Mouse (Mus musculus) liver, adult 2 months (tissue): ENCODE measurements around the gene Tcf20. TPM values are rescaled to one million over a fixed set of nuclear protein-coding genes. Genes with fewer than 3 reads are reported as not detected.

ENCODE experiments used
- DNase-seq: peaks from one replicate; pipeline ENCODE4 v3.0.0-alpha.2; 2011; ENCODE audit warnings: low read depth, low spot score; ENCODE audit errors: extremely low read depth
- H3K27ac ChIP-seq: fragments of 200-500 bp; replicated peaks from 2 replicates; pipeline ENCODE4 v1.5.1; 2012; ENCODE audit warnings: low read depth, mild to moderate bottlenecking, control low read depth, inconsistent platforms, low read length; ENCODE audit not compliant: insufficient read depth
- H3K27me3 ChIP-seq: fragments of 200-500 bp; 2 replicates; pipeline ENCODE4 v1.6.1; 2012; ENCODE audit warnings: mild to moderate bottlenecking, moderate library complexity, low read length, inconsistent platforms; ENCODE audit not compliant: control insufficient read depth, insufficient read depth
- H3K36me3 ChIP-seq: fragments of 200-500 bp; 2 replicates; pipeline ENCODE4 v1.6.1; 2012; ENCODE audit warnings: low read length, inconsistent platforms; ENCODE audit not compliant: control insufficient read depth, insufficient read depth
- H3K4me1 ChIP-seq: fragments of 200-500 bp; 2 replicates; pipeline ENCODE4 v1.6.1; 2011; ENCODE audit warnings: low read length; ENCODE audit not compliant: control insufficient read depth, insufficient read depth
- H3K4me3 ChIP-seq: fragments of 200-500 bp; 2 replicates; pipeline ENCODE4 v1.5.1; 2011; ENCODE audit warnings: low read depth, mild to moderate bottlenecking, control low read depth, low read length, moderate library complexity; ENCODE audit not compliant: insufficient read depth
- H3K79me2 ChIP-seq: fragments of 200-500 bp; 2 replicates; pipeline ENCODE4 v1.6.1; 2012; ENCODE audit warnings: inconsistent platforms, mild to moderate bottlenecking, low read length, moderate library complexity; ENCODE audit not compliant: control insufficient read depth, insufficient read depth
- H3K9ac ChIP-seq: fragments of 200-500 bp; 2 replicates; pipeline ENCODE4 v1.6.1; 2012; ENCODE audit warnings: low read depth, mild to moderate bottlenecking, control low read depth, inconsistent platforms, low read length
- CTCF ChIP-seq: fragments of 200-500 bp; IDR thresholded peaks from 2 replicates; pipeline ENCODE4 v1.5.1; 2011; ENCODE audit warnings: low read depth, low read length, control low read depth
- POLR2A ChIP-seq: fragments of 200-500 bp; IDR thresholded peaks from 2 replicates; pipeline ENCODE4 v1.6.1; 2011; ENCODE audit warnings: low read length, control low read depth; ENCODE audit not compliant: insufficient read depth; ENCODE audit errors: extremely low read depth
- WGBS: fragments of 180-500 bp; shearing (Covaris S2); methylation state at CpG from one replicate; pipeline ENCODE4 v1.1.7; 2018; 5-methylcytosine and 5-hydroxymethylcytosine counted together
- polyA plus RNA-seq: library from polyadenylated mRNA; depleted of rRNA; stranded (reverse); fragments of >200 nt; gene quantifications from 2 replicates; pipeline ENCODE4 v1.2.3, GENCODE M21; 2012
- total RNA-seq: library from RNA; depleted of rRNA; stranded (reverse); fragments of >200 nt; gene quantifications from 2 replicates; pipeline ENCODE4 v1.2.3, GENCODE M21; 2014

Gene Tcf20
- total and polyA plus RNA-seq, 2 experiments, result 8.7 to 22.6 TPM

- TF ChIP-seq CTCF (no peak), POLR2A (no peak)
- Histone ChIP-seq H3K9ac (no peak overlapping the region), H3K4me1 (no peaks in the 10 kb centered on the region), H3K27me3 (peaks cover 4% of the 10 kb centered on the region; the same call in 1 of the 2 replicates), H3K36me3 (no peaks in the 10 kb centered on the region), H3K79me2 (no peaks in the 10 kb centered on the region), H3K27ac (no peak overlapping the region), H3K4me3 (no peak overlapping the region)
- no peak for DNase-seq
- WGBS, result 16% methylated on average over 9 of the region's 11 CpGs
These were observed 62.8 kb downstream of the Tcf20 start for GRCm38 (mm10) chr15:82924679-82925425.

- H3K9ac ChIP-seq, result no peak overlapping the region
- H3K4me3 ChIP-seq, result no peak overlapping the region
- H3K27me3 ChIP-seq, result peaks cover 4% of the 10 kb centered on the region; the same call in 1 of the 2 replicates
- no peaks in the 10 kb centered on the region for H3K4me1 ChIP-seq
- TF ChIP-seq CTCF (no peak), POLR2A (no peak)
- H3K36me3 ChIP-seq, result no peaks in the 10 kb centered on the region
- WGBS, result 33% methylated on average over 5 of the region's 5 CpGs
- no peak overlapping the region for H3K27ac ChIP-seq
- peak; percentile 40 for DNase-seq
- H3K79me2 ChIP-seq, result no peaks in the 10 kb centered on the region
These were observed 64.1 kb downstream of the Tcf20 start for GRCm38 (mm10) chr15:82923531-82923930.

DNA sequence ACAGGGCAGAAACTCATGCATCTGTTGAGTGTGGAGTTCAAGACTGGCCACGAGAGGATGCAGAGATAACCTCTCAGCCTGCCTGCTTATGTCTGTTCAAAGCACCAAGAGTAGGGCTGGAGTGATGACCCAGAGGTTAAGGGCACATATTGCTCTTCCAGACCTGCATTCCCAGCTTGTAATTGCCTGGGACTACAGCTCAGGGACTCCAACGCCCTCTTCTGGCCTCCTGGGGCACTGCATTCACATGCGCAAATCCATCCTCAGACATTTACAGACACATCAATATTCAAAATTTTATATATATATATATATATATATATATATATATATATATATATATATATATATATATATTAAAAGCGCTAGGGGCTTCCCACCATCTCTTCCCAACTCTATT is 64.9 kb downstream of the Tcf20 start:
- H3K27ac ChIP-seq, result no peak overlapping the region
- 57% methylated on average over 4 of the region's 4 CpGs for WGBS
- DNase-seq, result peak; percentile 13
- no peak overlapping the region for H3K4me3 ChIP-seq
- H3K4me1 ChIP-seq, result no peaks in the 10 kb centered on the region
- peaks cover 4% of the 10 kb centered on the region; the same call in 1 of the 2 replicates for H3K27me3 ChIP-seq
- H3K36me3 ChIP-seq, result no peaks in the 10 kb centered on the region
- no peak overlapping the region for H3K9ac ChIP-seq
- TF ChIP-seq POLR2A, result no peak
- peak; percentile 69 for TF ChIP-seq CTCF
- H3K79me2 ChIP-seq, result no peaks in the 10 kb centered on the region

- Histone ChIP-seq H3K27ac (no peak overlapping the region), H3K27me3 (peaks cover 4% of the 10 kb centered on the region; the same call in 1 of the 2 replicates), H3K4me1 (no peaks in the 10 kb centered on the region), H3K36me3 (no peaks in the 10 kb centered on the region), H3K4me3 (no peak overlapping the region), H3K79me2 (no peaks in the 10 kb centered on the region), H3K9ac (no peak overlapping the region)
- TF ChIP-seq POLR2A (no peak), CTCF (no peak)
- whole genome bisulfite sequencing, result 30% methylated on average over 12 of the region's 12 CpGs
- DNase-seq, result no peak
These were observed 65.6 kb downstream of the Tcf20 start for GRCm38 (mm10) chr15:82922052-82922451.

GRCm38 (mm10) chr15:82921559-82921958 is 66.1 kb downstream of the Tcf20 start:
- no peaks in the 10 kb centered on the region for H3K79me2 ChIP-seq
- no peak overlapping the region for H3K4me3 ChIP-seq
- no peaks in the 10 kb centered on the region for H3K4me1 ChIP-seq
- H3K27ac ChIP-seq, result no peak overlapping the region
- H3K27me3 ChIP-seq, result peaks cover 4% of the 10 kb centered on the region; the same call in 1 of the 2 replicates
- no peak for TF ChIP-seq POLR2A
- TF ChIP-seq CTCF, result no peak
- DNase-seq, result no peak
- 3% methylated on average over 1 of the region's 1 CpGs for WGBS
- H3K36me3 ChIP-seq, result no peaks in the 10 kb centered on the region
- no peak overlapping the region for H3K9ac ChIP-seq
